Mouse (Mus musculus) testis, postnatal 14 days (tissue): Measurements from ENCODE around the gene Rbpjl.
A peak's percentile ranks its signal among the peaks of the same experiment; 100 is the strongest.

Experiments
- DNase-seq: peaks from one replicate; pipeline ENCODE4 v3.0.0; 2021; ENCODE audit warnings: low spot score

The Rbpjl gene

GRCm38 (mm10) chr2:164402906-164403305 is at the start of gene Rbpjl:
Gene Rbpjl, plus strand, starts transcription at chr2:164403141.
- peak; percentile 79 for DNase-seq

- DNase-seq, result no peak
Observed at GRCm38 (mm10) chr2:164353356-164353755, 49.6 kb upstream of the Rbpjl start.

- no peak for DNase-seq
Observed at GRCm38 (mm10) chr2:164356177-164356967, 46.6 kb upstream of the Rbpjl start.

- DNase-seq, result no peak
Observed at GRCm38 (mm10) chr2:164358373-164358772, 44.6 kb upstream of the Rbpjl start.

GRCm38 (mm10) chr2:164359031-164359430 is 43.9 kb upstream of the Rbpjl start:
- DNase-seq, result no peak

- no peak for DNase-seq
Observed at GRCm38 (mm10) chr2:164359668-164360067, 43.3 kb upstream of the Rbpjl start.

- no peak for DNase-seq
Observed at GRCm38 (mm10) chr2:164360974-164361657, 41.8 kb upstream of the Rbpjl start.

GRCm38 (mm10) chr2:164366947-164367346 is 36.0 kb upstream of the Rbpjl start:
- no peak for DNase-seq

- no peak for DNase-seq
Observed at GRCm38 (mm10) chr2:164368620-164369105, 34.3 kb upstream of the Rbpjl start.

GRCm38 (mm10) chr2:164371371-164371770 is 31.6 kb upstream of the Rbpjl start:
- DNase-seq, result no peak

- DNase-seq, result no peak
Observed at GRCm38 (mm10) chr2:164372408-164373053, 30.4 kb upstream of the Rbpjl start.

- no peak for DNase-seq
Observed at GRCm38 (mm10) chr2:164373187-164373586, 29.8 kb upstream of the Rbpjl start.

GRCm38 (mm10) chr2:164377478-164378426 is 25.2 kb upstream of the Rbpjl start:
- no peak for DNase-seq

- DNase-seq, result no peak
Observed at GRCm38 (mm10) chr2:164381726-164382125, 21.2 kb upstream of the Rbpjl start.

GRCm38 (mm10) chr2:164382971-164383370 is 20.0 kb upstream of the Rbpjl start:
- no peak for DNase-seq

- DNase-seq, result no peak
Observed at GRCm38 (mm10) chr2:164383656-164384399, 19.1 kb upstream of the Rbpjl start.

GRCm38 (mm10) chr2:164385927-164386763 is 16.8 kb upstream of the Rbpjl start:
- peak; percentile 72 for DNase-seq

GRCm38 (mm10) chr2:164386953-164387352 is 16.0 kb upstream of the Rbpjl start:
- peak; percentile 69 for DNase-seq

- DNase-seq, result no peak
Observed at GRCm38 (mm10) chr2:164389020-164389419, 13.9 kb upstream of the Rbpjl start, which contains the start of gene Slpi. Gene Slpi, minus strand, starts transcription at chr2:164389095.

GRCm38 (mm10) chr2:164389499-164389898 is 13.4 kb upstream of the Rbpjl start:
- peak; percentile 78 for DNase-seq
